Mouse (Mus musculus) heart, embryonic 14.5 days (tissue): ENCODE results near the gene Mecp2. TPM values are rescaled to one million over a fixed set of nuclear protein-coding genes. Genes with fewer than 3 reads are reported as not detected.
"Not testable (repeated sequence)": the region's sequence is repeated elsewhere in the genome, so short reads cannot be mapped to it uniquely, and the experiment has no call there.

Source experiments
- ATAC-seq: fragments of 200-750 bp; cut with Nextera tagmentation; 2 replicates; pipeline ENCODE4 v1.8.0; 2017; ENCODE audit warnings: low read depth, moderate TSS enrichment; ENCODE audit not compliant: insufficient number of reproducible peaks, insufficient read depth, low FRiP score
- H3K27ac ChIP-seq, 2 experiments: fragments of 200-500 bp in 1 of 2; fragments of 300-500 bp in 1 of 2; sonication (generic) in 1 of 2; replicated peaks in 1 of 2; 2 replicates each; pipeline ENCODE4 v1.5.1; 2012 to 2014; ENCODE audit warnings: low read depth in 2 of 2, low read length in 2 of 2, control low read depth in 1 of 2, mild to moderate bottlenecking in 1 of 2, mixed read lengths in 1 of 2; ENCODE audit not compliant: control insufficient read depth in 1 of 2, insufficient read depth in 1 of 2
- H3K27me3 ChIP-seq: fragments of 300-500 bp; sonication (generic); 2 replicates; pipeline ENCODE4 v1.6.1; 2014; ENCODE audit warnings: mild to moderate bottlenecking, low read length, control low read depth; ENCODE audit not compliant: control insufficient read depth, insufficient read depth
- H3K36me3 ChIP-seq: fragments of 300-500 bp; sonication (generic); 2 replicates; pipeline ENCODE4 v1.6.1; 2014; ENCODE audit warnings: mild to moderate bottlenecking, control low read depth, low read length, mixed read lengths; ENCODE audit not compliant: control insufficient read depth, insufficient read depth
- H3K4me1 ChIP-seq, 2 experiments: fragments of 200-500 bp in 1 of 2; fragments of 300-500 bp in 1 of 2; sonication (generic) in 1 of 2; 2 replicates each; pipeline ENCODE4 v1.6.1; 2012 to 2014; ENCODE audit warnings: low read length in 2 of 2, control low read depth in 1 of 2, mixed read lengths in 1 of 2; ENCODE audit not compliant: control insufficient read depth in 2 of 2, insufficient read depth in 2 of 2
- H3K4me2 ChIP-seq: fragments of 300-500 bp; sonication (generic); 2 replicates; pipeline ENCODE4 v1.6.1; 2014; ENCODE audit warnings: mild to moderate bottlenecking, low read length
- H3K4me3 ChIP-seq, 2 experiments: fragments of 200-500 bp in 1 of 2; fragments of 300-500 bp in 1 of 2; sonication (generic) in 1 of 2; 2 replicates each; pipeline ENCODE4 v1.5.1; 2012 to 2014; ENCODE audit warnings: low read length in 2 of 2, mild to moderate bottlenecking in 2 of 2, control low read depth in 1 of 2, low read depth in 1 of 2, moderate library complexity in 1 of 2; ENCODE audit not compliant: control insufficient read depth in 1 of 2, insufficient read depth in 1 of 2
- H3K9ac ChIP-seq: fragments of 300-500 bp; sonication (generic); 2 replicates; pipeline ENCODE4 v1.6.1; 2014; ENCODE audit warnings: mild to moderate bottlenecking, low read length
- H3K9me3 ChIP-seq: fragments of 300-500 bp; sonication (generic); 2 replicates; pipeline ENCODE4 v1.6.1; 2016; ENCODE audit warnings: low read length, control low read depth; ENCODE audit not compliant: control insufficient read depth
- WGBS: fragments of 180-500 bp; shearing (Covaris S2); extraction: QIAGEN DNeasy Blood & Tissue Kit; methylation state at CpG from one replicate; pipeline ENCODE4 v1.1.7; 2014; 5-methylcytosine and 5-hydroxymethylcytosine counted together
- polyA plus RNA-seq: library from polyadenylated mRNA; unstranded; fragments of >200 nt; fragmentation: Nextera tagmentation; extraction: Ambion mirVana; gene quantifications from 2 replicates; pipeline ENCODE4 v1.2.1, GENCODE M21; 2014

Mecp2 gene
- polyA plus RNA-seq = 10.9 and 11.7 TPM in 2 replicates

DNA sequence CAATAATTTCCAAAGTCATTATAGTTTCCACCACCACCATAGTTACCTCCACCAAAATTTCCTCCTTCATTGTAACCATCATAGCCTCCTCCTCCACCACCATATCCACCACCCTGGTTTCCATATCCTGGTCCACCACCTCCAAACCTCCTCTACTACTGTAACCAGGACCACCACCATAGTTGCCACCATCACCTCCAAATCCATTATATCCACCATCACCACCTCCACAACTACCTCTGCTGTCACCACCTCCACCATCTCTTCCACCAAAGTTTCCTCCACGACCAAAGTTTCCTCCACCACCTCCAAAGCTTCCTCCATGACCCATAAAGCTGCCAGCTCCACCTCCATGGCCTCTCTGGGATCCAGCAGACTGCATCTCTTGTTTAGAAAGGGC lies at the start of gene Mecp2:
Gene Mecp2, minus strand, starts transcription at position 101 of the 400 bp plus-strand sequence.
- 18% methylated on average over 1 of the region's 1 CpGs for WGBS
- ATAC-seq, H3K27ac ChIP-seq: not testable (repeated sequence)

DNA sequence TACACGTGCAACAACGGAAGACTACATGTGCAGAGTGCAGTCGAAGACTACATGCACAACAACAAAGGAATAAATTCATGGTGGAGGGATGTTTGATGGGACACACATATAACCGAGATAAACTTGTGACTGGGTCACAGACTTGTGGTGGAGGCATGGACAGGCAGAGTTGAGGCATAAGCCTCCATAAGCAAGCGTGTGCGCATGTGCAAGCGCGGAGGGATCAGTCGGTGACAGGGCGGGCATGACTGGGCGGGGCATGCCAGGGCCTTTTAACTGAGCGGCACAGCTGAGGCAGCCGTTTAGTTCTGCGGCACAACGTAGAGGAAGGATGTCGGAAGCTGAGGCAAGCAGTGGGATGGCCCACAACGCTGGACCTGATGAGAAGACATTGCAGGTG lies 41.8 kb upstream of the Mecp2 start, which contains the start of gene Tktl1:
Gene Tktl1, plus strand, starts transcription at position 301 of the 400 bp plus-strand sequence.
- no peak for ATAC-seq
- Histone ChIP-seq H3K9ac (no peak within 1 kb of the TSS), H3K36me3 (no peaks in the 10 kb centered on the region), H3K27me3 (no peaks in the 10 kb centered on the region), H3K4me1 (no peaks in the 10 kb centered on the region), H3K9me3 (no peaks in the 10 kb centered on the region), H3K27ac (no peak within 1 kb of the TSS), H3K4me2 (no peak within 1 kb of the TSS), H3K4me3 (no peak within 1 kb of the TSS)
- WGBS = 88% methylated on average over 17 of the region's 17 CpGs

More for the DNA sequence above, at the start of gene Mecp2:
- not testable (repeated sequence) for H3K9ac ChIP-seq, H3K4me3 ChIP-seq, H3K4me2 ChIP-seq, H3K36me3 ChIP-seq, H3K4me1 ChIP-seq, H3K27me3 ChIP-seq, H3K9me3 ChIP-seq

DNA sequence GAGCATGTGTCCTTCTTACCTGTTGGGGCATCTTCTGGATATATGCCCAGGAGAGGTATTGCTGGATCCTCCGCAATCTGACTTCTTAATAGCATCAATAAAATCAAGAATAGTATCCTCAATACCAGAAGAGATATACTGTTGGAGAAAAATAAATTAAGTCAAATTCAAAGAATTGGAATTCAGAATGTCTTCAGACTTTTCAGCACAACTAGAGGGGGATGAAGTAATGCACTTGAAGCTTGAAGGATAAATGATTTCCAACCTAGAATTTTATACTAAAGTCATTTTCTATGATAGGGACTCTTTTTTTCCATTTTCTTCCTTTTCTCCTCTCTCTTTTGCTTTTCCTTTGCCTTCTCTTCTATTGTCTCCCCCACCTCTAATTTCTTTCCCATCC lies 32.6 kb upstream of the Mecp2 start, which contains the start of gene Tex28:
Gene Tex28, minus strand, starts transcription at position 101 of the 400 bp plus-strand sequence.
- no peaks in the 10 kb centered on the region for H3K4me1 ChIP-seq
- ATAC-seq = no peak
- H3K27ac ChIP-seq = no peak within 1 kb of the TSS
- no peak within 1 kb of the TSS for H3K4me2 ChIP-seq
- no peaks in the 10 kb centered on the region for H3K27me3 ChIP-seq
- no peaks in the 10 kb centered on the region for H3K9me3 ChIP-seq
- no peak within 1 kb of the TSS for H3K4me3 ChIP-seq
- H3K36me3 ChIP-seq = no peaks in the 10 kb centered on the region
- WGBS = 74% methylated on average over 1 of the region's 1 CpGs
- no peak within 1 kb of the TSS for H3K9ac ChIP-seq

DNA sequence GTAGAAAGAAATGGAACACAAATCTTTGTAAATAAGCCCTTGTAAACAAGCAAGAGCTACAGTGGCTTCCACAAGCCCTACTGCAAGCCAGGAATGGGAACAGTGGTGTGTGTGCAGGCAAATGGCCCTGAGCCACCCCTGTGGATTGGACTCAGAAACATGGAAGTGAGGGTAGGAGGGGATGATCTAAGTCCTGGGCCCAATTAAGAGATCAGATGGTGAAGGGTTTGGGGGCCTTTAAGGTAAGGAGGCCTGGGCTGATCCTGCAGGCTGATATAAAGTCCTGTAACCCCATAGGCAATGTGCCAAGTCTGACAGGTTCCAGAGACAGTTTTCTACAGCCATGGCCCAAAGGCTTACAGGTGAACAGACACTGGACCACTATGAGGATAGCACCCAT lies 8.0 kb downstream of the Mecp2 start, which contains the start of gene Opn1mw:
Gene Opn1mw, plus strand, starts transcription at position 301 of the 400 bp plus-strand sequence.
- Histone ChIP-seq H3K4me3 (no peak within 1 kb of the TSS), H3K4me1 (no peaks in the 10 kb centered on the region), H3K27ac (no peak within 1 kb of the TSS), H3K9me3 (no peaks in the 10 kb centered on the region), H3K4me2 (no peak within 1 kb of the TSS), H3K9ac (no peak within 1 kb of the TSS), H3K36me3 (no peaks in the 10 kb centered on the region), H3K27me3 (no peaks in the 10 kb centered on the region)
- ATAC-seq = no peak

DNA sequence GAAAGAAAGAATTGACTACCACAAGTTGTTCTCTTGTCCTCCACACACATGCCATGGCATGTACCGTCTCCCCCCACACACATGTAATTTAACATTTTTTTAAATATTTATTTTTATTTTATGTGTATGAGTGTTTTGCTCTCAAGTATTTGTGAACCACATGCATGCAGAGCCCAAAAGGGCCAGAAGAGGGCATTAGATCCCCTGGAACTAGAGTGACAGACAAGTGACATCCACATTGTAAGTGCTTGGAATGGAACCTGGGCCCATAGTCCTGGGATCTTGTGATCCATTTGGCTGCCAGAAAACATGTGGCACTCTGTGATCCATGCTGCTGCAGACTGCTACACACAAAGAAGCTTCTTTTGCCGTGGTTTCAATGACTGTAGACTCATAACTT lies 10.2 kb downstream of the Mecp2 start:
- WGBS = 45% methylated on average over 2 of the region's 2 CpGs
- no peak for ATAC-seq
- H3K27me3 ChIP-seq = no peaks in the 10 kb centered on the region

DNA sequence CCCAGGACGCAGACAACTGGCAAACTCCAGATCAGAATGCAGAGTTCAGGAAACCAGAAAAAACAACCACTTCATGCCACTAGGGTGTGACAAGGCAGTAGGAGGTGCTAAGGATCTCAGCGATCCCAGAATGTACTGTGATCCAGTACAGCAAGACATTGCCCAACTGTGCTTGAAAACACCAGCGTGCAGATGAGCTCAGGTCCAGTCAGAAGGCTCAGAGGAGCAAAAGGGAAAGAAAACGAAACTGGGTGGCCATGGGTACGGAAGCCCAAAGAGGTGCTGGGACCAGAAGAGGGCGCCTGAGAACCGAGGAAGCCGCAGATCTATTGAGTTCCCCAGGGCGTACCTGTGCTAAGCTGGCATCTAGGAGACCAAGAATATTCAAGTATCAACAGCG lies 19.7 kb downstream of the Mecp2 start:
- Histone ChIP-seq H3K4me1 (no peaks in the 10 kb centered on the region), H3K9me3 (no peaks in the 10 kb centered on the region), H3K27me3 (no peaks in the 10 kb centered on the region), H3K9ac (0 out of 2 replicates have a peak overlapping the region, but pooled peaks have one; percentile 34), H3K4me3 (peak overlapping the region; percentile 30 to 45), H3K27ac (0 out of 4 replicates have a peak overlapping the region, but pooled peaks of 1 of the 2 experiments have one; percentile 8), H3K4me2 (peak overlapping the region; percentile 54), H3K36me3 (no peaks in the 10 kb centered on the region)
- 30% methylated on average over 10 of the region's 10 CpGs for WGBS
- ATAC-seq = no peak

More for the DNA sequence above, 10.2 kb downstream of the Mecp2 start:
- no peaks in the 10 kb centered on the region for H3K36me3 ChIP-seq
- no peak overlapping the region for H3K27ac ChIP-seq
- no peak overlapping the region for H3K4me2 ChIP-seq
- H3K9ac ChIP-seq = no peak overlapping the region
- no peak overlapping the region for H3K4me3 ChIP-seq
- no peaks in the 10 kb centered on the region for H3K4me1 ChIP-seq
- H3K9me3 ChIP-seq = no peaks in the 10 kb centered on the region

DNA sequence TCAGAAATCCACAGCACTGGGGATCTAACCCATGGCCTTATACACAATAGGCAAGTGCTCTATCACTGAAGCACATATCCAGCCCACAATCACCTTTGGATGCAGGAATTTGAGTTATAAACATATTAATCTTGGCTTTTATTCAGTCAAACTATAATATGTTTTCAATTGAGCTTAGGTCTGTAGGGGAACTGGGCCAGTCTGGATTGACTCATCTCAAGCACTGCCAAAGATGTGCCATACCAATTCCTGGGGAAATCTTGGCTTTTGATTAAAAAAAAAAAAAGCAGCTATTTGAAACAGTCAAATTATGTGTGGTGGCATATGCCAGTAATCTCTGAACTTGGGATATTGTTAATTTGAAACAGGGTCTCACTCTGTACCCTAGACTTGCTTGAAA lies 21.1 kb downstream of the Mecp2 start:
- Histone ChIP-seq H3K4me3 (no peak overlapping the region), H3K27me3 (no peaks in the 10 kb centered on the region), H3K9me3 (no peaks in the 10 kb centered on the region), H3K4me1 (peaks cover 0 to 1% of the 10 kb centered on the region in 2 experiments; a peak in 1 of 4 replicates), H3K4me2 (no peak overlapping the region), H3K27ac (no peak overlapping the region), H3K36me3 (no peaks in the 10 kb centered on the region), H3K9ac (no peak overlapping the region)
- ATAC-seq = no peak

DNA sequence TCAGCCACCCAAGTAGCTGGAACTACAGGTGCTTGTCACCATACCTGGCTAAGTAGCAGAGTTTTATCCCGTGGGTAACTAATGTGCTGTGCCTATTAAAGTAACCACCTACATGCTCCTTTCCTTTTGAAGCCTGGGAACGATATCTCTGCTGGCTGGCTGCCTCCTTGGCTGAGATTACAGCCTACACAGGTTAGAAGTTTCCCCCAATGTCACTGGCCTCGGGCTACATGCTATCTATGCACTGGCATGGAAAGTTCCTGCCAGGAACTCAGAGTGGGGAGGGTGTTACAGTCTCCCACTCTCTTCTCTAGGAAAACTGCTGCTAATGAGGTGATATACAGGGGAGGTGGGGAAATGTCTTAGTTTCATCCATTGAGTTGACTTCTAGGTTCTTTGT lies 26.4 kb downstream of the Mecp2 start:
- WGBS = 3% methylated on average over 3 of the region's 3 CpGs
- Histone ChIP-seq H3K9ac (no peak overlapping the region; the same call in 1 of the 2 replicates), H3K27me3 (no peaks in the 10 kb centered on the region), H3K4me2 (no peak overlapping the region), H3K36me3 (no peaks in the 10 kb centered on the region), H3K4me1 (peaks cover 0 to 9% of the 10 kb centered on the region in 2 experiments; a peak in 3 of 4 replicates), H3K27ac (peak overlapping the region in 1 of 2 experiments; percentile 4; a peak in 1 of 4 replicates), H3K9me3 (no peaks in the 10 kb centered on the region), H3K4me3 (no peak overlapping the region)
- ATAC-seq = no peak
